Mouse (Mus musculus): ENCODE measurements at regions not wholly inside any gene's neighbourhood (a gene's known extent, or its start where the extent isn't known, plus 50 kb on each side); places are given as distances from the start of the nearest gene placed in this dataset.

- intact Hi-C loops (cut with DNase I): no loop called here
- no peak for DNase-seq
Observed at GRCm38 (mm10) chr12:99093989-99094388, 173.6 kb downstream of the Ttc8 start.

- DNase-seq: peak; percentile 84 to 86
- intact Hi-C loops (cut with DNase I): loop anchor here (1.0 to 5.0 kb wide), 9 partner anchors 55 to 1010 kb away; partner anchors contain the start of genes Foxn3 and Kcnk13
Observed at GRCm38 (mm10) chr12:99096930-99097617, 176.7 kb downstream of the Ttc8 start.

DNA sequence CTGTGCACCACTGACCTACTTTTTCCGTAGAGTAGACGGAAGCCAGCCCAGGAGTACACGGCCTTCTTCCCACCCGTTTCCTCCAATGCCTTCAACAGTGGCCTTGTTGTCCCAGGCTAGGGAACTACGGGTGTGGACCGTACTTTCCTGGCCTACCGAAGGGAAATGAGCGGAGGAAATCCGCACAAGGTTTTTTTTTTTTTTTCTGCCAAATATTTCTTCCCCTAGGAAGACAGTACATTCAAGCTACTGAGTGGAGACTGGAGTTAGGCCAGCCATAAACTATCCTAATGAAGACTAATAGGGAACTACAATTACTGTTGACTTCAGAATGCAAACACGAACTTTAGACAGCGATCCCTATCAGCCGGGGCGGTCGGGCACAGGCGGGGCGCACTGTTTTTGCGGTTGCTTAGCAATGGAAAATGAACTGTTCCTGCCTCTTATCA is 177.3 kb downstream of the Ttc8 start:
- peak; percentile 4 to 25 for DNase-seq
- intact Hi-C loops (cut with DNase I): loop anchor here (1.0 to 5.0 kb wide), 9 partner anchors 55 to 1010 kb away; partner anchors contain the start of genes Foxn3 and Kcnk13

DNA sequence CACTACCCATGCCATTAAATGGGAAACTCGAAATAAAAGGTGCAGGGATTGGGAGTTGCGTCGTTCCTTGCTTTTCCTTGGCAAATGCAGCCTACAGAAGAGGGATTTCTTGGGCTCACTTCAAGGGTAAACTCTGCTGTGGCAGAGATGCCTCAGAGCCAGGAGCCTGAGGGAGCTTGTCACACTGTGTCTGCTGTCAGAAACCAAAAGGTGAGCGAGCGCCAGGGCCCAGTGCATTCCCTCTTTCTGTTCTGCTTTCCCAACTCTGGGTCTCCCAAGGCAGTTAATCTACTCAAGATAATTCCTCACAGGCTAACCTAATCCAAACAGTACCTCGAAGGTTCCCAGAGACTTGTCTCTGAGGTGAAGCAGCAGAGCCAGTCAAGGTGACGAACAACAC is 179.5 kb downstream of the Ttc8 start:
- intact Hi-C loops (cut with DNase I): loop anchor here (5.0 kb wide), 6 partner anchors 52 to 1007 kb away; partner anchors contain the start of gene Kcnk13
- DNase-seq: no peak

- intact Hi-C loops (cut with DNase I): no loop called here
- DNase-seq: no peak
Observed at GRCm38 (mm10) chr12:99108616-99109015, 188.2 kb downstream of the Ttc8 start.

DNA sequence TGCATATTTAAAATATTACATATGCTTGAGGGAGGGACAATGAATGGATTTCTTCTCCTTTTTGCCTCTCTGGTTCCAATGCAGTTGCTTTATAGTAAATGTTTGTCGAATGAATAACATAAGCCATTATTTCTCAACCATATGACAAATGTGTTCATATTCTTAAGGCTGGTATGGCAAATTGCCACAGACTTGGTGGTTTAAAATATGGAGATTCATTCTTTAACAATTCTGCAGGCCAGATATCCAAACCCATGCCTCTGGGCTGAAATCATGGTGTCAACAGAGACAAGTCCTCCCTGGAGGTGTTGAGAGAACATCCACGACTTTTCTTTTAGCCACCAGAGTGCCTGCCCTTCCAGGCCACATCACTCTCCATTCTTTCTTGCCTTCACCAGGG is 193.4 kb downstream of the Ttc8 start:
- intact Hi-C loops (cut with DNase I): no loop called here
- no peak for DNase-seq

DNA sequence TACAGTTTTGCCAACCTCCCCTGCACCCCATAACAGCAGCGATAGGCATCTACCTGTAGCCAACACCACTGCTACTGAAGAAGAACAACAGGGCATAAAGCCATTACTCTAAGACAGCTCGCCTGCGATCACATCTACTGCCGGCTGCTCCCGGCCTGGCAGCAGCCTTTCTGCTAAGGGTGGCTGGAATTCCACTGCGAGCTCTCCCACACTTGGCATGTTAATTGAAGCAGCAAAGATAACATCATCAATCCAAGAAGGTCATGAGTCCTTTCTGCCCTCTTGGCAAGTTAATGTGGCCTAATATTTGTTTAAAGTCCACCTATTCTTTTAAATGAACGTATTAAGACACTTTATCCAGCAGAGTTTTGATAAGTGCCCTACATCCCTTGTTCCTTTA is 196.1 kb downstream of the Ttc8 start:
- DNase-seq: no peak
- intact Hi-C loops (cut with DNase I): no loop called here

- intact Hi-C loops (cut with DNase I): no loop called here
- DNase-seq: no peak
Observed at GRCm38 (mm10) chr12:99118381-99119115, 198.2 kb downstream of the Ttc8 start.

GRCm38 (mm10) chr12:99119966-99120365 is 199.6 kb downstream of the Ttc8 start:
- intact Hi-C loops (cut with DNase I): no loop called here
- no peak for DNase-seq

DNA sequence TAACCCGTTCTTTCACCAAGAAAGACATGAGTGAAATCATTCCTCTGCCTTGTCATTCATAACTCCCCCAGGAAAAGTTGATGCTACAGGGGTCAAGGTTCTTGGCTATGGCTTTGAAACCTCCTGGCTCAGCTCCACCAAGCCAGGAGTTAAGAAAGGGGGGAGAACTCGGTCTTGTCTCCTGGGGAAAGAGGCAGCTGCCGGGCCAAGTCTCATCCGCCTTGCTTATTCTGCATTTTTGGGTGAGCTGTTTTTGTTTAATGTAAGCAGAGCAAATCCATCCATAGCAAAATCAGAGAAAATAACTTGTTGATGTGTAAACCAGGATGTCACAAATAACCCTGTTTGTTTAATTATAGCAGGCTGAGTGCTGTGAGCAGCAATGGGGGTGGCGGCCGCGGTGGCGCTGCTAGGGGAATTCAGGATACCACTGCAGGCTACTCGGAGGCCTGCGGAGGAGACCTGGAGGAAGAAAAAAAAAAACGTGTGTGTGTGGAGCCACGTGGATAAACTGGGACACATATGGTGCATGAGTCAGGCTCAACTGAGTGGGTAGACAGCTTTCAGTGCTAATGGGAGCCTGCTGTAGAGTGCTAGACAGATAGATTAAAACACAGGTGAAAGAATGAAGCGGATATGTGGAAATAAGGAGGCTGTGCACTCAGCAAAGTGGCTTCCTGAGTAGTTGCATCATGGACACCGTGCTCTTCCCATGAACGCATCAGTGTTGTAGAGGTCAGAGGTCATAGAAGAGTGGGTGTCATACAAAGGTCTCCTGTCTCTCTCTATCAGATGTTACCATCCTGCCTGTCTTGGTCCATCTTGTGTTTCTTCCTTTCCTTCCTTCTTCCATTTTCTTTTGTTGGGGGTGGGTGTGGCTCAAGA is 203.5 kb downstream of the Ttc8 start:
- intact Hi-C loops (cut with DNase I): no loop called here
- peak in 1 of 2 experiments; percentile 25 for DNase-seq

DNA sequence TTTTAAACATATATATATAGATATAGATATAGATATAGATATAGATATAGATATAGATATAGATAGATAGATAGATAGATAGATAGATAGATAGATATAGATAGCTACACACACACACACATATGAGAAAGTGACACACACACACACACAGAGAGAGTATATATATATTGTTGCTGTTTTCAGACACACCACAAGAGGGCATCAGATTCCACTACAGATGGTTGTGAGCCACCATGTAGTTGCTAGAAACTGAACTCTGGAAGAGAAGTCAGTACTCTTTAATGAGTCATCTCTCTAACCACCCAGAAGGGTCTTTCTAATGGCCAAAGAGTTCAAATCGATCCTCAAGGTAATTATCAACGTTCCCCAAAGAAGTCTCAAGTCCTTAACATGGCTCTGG is 205.8 kb downstream of the Ttc8 start:
- intact Hi-C loops (cut with DNase I): no loop called here
- no peak for DNase-seq

Data from heart, postnatal 36 days (tissue).